Mouse (Mus musculus): ENCODE data around the gene Cdkl4. TPM values are rescaled to one million over a fixed set of nuclear protein-coding genes. Genes with fewer than 3 reads are reported as not detected.

Gene Cdkl4
- polyA plus RNA-seq, 1 experiment from 2014 or later, result 3.6 TPM

- ATAC-seq (no peak), DNase-seq (ENCODE audit: low spot score) (no peak)
- no peaks in the 10 kb centered on the region for H3K4me1 ChIP-seq (ENCODE audit: control insufficient read depth, insufficient read depth, low read length)
- no peak overlapping the region for H3K9ac ChIP-seq (ENCODE audit: low read length)
- H3K4me2 ChIP-seq (ENCODE audit: low read length), result no peak overlapping the region
- no peaks in the 10 kb centered on the region for H3K27me3 ChIP-seq (replicated peaks; ENCODE audit: control insufficient read depth, insufficient read depth, low read length)
- no peaks in the 10 kb centered on the region for H3K9me3 ChIP-seq (replicated peaks; ENCODE audit: control insufficient read depth, low read length)
- no peak overlapping the region for H3K4me3 ChIP-seq (ENCODE audit: low read depth, low read length)
- H3K36me3 ChIP-seq (ENCODE audit: control insufficient read depth, insufficient read depth, low read length), result peaks cover 44% of the 10 kb centered on the region
- no peak overlapping the region for H3K27ac ChIP-seq (ENCODE audit: low read depth, low read length)
- WGBS, result 94% methylated on average over 6 of the region's 6 CpGs
Observed at GRCm38 (mm10) chr17:80583051-80583450, 5.4 kb upstream of the Cdkl4 start.

- no peak overlapping the region for H3K27ac ChIP-seq (ENCODE audit: low read depth, low read length)
- H3K27me3 ChIP-seq (replicated peaks; ENCODE audit: control insufficient read depth, insufficient read depth, low read length), result no peaks in the 10 kb centered on the region
- no peak overlapping the region for H3K4me3 ChIP-seq (ENCODE audit: low read depth, low read length)
- no peak for DNase-seq (ENCODE audit: low spot score)
- 79% methylated on average over 6 of the region's 6 CpGs for WGBS
- ATAC-seq, result no peak
- no peaks in the 10 kb centered on the region for H3K9me3 ChIP-seq (replicated peaks; ENCODE audit: control insufficient read depth, low read length)
- 0 out of 2 replicates have a peak, but pooled peaks cover 11% of the 10 kb centered on the region for H3K4me1 ChIP-seq (ENCODE audit: control insufficient read depth, insufficient read depth, low read length)
- peaks cover 40% of the 10 kb centered on the region for H3K36me3 ChIP-seq (ENCODE audit: control insufficient read depth, insufficient read depth, low read length)
- H3K4me2 ChIP-seq (ENCODE audit: low read length), result no peak overlapping the region
- H3K9ac ChIP-seq (ENCODE audit: low read length), result no peak overlapping the region
Observed at GRCm38 (mm10) chr17:80579901-80580300, 2.3 kb upstream of the Cdkl4 start.

DNA sequence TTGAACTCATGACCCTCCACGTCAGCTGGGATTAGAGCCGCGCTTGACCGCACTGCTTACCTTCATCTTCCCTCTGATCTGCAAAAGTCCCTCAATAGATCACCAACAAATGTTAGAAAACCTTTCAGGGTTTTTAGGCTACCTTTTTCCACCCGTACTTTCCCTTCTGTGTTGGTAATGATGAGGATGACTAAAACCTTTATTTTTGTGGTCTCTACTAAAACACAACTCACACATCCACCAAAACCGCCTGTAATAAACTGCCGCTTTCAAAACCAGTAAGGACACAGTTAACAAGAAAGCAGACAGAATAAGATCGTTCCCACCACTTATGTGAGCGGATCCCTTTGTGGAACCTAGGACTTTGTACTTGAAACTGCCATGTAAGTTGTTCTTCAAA is 1.5 kb upstream of the Cdkl4 start:
- WGBS, result 92% methylated on average over 9 of the region's 9 CpGs
- H3K36me3 ChIP-seq (ENCODE audit: control insufficient read depth, insufficient read depth, low read length), result peaks cover 33% of the 10 kb centered on the region
- no peak overlapping the region for H3K27ac ChIP-seq (ENCODE audit: low read depth, low read length)
- 0 out of 2 replicates have a peak, but pooled peaks cover 11% of the 10 kb centered on the region for H3K4me1 ChIP-seq (ENCODE audit: control insufficient read depth, insufficient read depth, low read length)
- no peak overlapping the region for H3K4me3 ChIP-seq (ENCODE audit: low read depth, low read length)
- ATAC-seq (no peak), DNase-seq (ENCODE audit: low spot score) (no peak)
- H3K27me3 ChIP-seq (replicated peaks; ENCODE audit: control insufficient read depth, insufficient read depth, low read length), result no peaks in the 10 kb centered on the region
- no peak overlapping the region for H3K9ac ChIP-seq (ENCODE audit: low read length)
- no peaks in the 10 kb centered on the region for H3K9me3 ChIP-seq (replicated peaks; ENCODE audit: control insufficient read depth, low read length)
- no peak overlapping the region for H3K4me2 ChIP-seq (ENCODE audit: low read length)

GRCm38 (mm10) chr17:80578041-80578440 is 428 bp upstream of the Cdkl4 start:
- Histone ChIP-seq H3K27me3 (replicated peaks; ENCODE audit: control insufficient read depth, insufficient read depth, low read length) (no peaks in the 10 kb centered on the region), H3K27ac (ENCODE audit: low read depth, low read length) (no peak overlapping the region), H3K4me2 (ENCODE audit: low read length) (no peak overlapping the region), H3K4me3 (ENCODE audit: low read depth, low read length) (no peak overlapping the region), H3K4me1 (ENCODE audit: control insufficient read depth, insufficient read depth, low read length) (0 out of 2 replicates have a peak, but pooled peaks cover 11% of the 10 kb centered on the region), H3K9me3 (replicated peaks; ENCODE audit: control insufficient read depth, low read length) (no peaks in the 10 kb centered on the region), H3K9ac (ENCODE audit: low read length) (no peak overlapping the region), H3K36me3 (ENCODE audit: control insufficient read depth, insufficient read depth, low read length) (peaks cover 23% of the 10 kb centered on the region)
- ATAC-seq (no peak), DNase-seq (ENCODE audit: low spot score) (no peak)
- WGBS, result 89% methylated on average over 1 of the region's 1 CpGs

DNA sequence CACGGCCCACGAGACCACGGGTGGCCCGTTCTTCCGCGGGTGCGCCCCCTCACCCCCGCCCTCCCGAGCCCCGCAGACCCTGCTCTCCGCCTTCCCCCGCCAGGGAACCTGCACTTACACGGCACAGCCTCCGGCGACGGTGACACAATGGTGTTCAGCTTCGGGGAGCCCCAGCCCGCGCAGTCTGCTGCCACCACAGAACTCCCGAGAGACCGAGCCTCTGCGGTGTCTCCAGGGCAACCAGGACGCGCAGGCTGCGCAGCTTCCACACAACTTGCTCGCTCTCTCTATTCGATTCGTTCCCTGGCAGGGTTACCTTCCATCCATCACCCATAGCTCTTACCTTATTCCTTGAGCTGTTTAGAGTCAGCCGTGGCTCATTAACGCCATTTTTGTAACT is 399 bp downstream of the Cdkl4 start:
- ATAC-seq (peak; percentile 96), DNase-seq (ENCODE audit: low spot score) (peak; percentile 89)
- peak overlapping the region; percentile 72 for H3K9ac ChIP-seq (ENCODE audit: low read length)
- peak overlapping the region; percentile 27; the same call in 1 of the 2 replicates for H3K27ac ChIP-seq (ENCODE audit: low read depth, low read length)
- H3K4me1 ChIP-seq (ENCODE audit: control insufficient read depth, insufficient read depth, low read length), result 0 out of 2 replicates have a peak, but pooled peaks cover 11% of the 10 kb centered on the region
- H3K9me3 ChIP-seq (replicated peaks; ENCODE audit: control insufficient read depth, low read length), result no peaks in the 10 kb centered on the region
- peak overlapping the region; percentile 40 for H3K4me3 ChIP-seq (ENCODE audit: low read depth, low read length)
- peak overlapping the region; percentile 91 for H3K4me2 ChIP-seq (ENCODE audit: low read length)
- no peaks in the 10 kb centered on the region for H3K27me3 ChIP-seq (replicated peaks; ENCODE audit: control insufficient read depth, insufficient read depth, low read length)
- peaks cover 17% of the 10 kb centered on the region for H3K36me3 ChIP-seq (ENCODE audit: control insufficient read depth, insufficient read depth, low read length)
- 1% methylated on average over 29 of the region's 30 CpGs for WGBS

GRCm38 (mm10) chr17:80575008-80575407 is 2.6 kb downstream of the Cdkl4 start:
- DNase-seq (ENCODE audit: low spot score), result no peak
- Histone ChIP-seq H3K4me1 (ENCODE audit: control insufficient read depth, insufficient read depth, low read length) (0 out of 2 replicates have a peak, but pooled peaks cover 11% of the 10 kb centered on the region), H3K9ac (ENCODE audit: low read length) (no peak overlapping the region), H3K36me3 (ENCODE audit: control insufficient read depth, insufficient read depth, low read length) (peaks cover 2% of the 10 kb centered on the region), H3K9me3 (replicated peaks; ENCODE audit: control insufficient read depth, low read length) (no peaks in the 10 kb centered on the region), H3K27ac (ENCODE audit: low read depth, low read length) (no peak overlapping the region), H3K4me2 (ENCODE audit: low read length) (no peak overlapping the region), H3K27me3 (replicated peaks; ENCODE audit: control insufficient read depth, insufficient read depth, low read length) (no peaks in the 10 kb centered on the region), H3K4me3 (ENCODE audit: low read depth, low read length) (no peak overlapping the region)
- 82% methylated on average over 7 of the region's 7 CpGs for WGBS
- ATAC-seq, result no peak

GRCm38 (mm10) chr17:80574471-80574965 is 3.1 kb downstream of the Cdkl4 start:
- ATAC-seq, result no peak
- H3K9me3 ChIP-seq (replicated peaks; ENCODE audit: control insufficient read depth, low read length), result no peaks in the 10 kb centered on the region
- H3K4me1 ChIP-seq (ENCODE audit: control insufficient read depth, insufficient read depth, low read length), result 0 out of 2 replicates have a peak, but pooled peaks cover 11% of the 10 kb centered on the region
- no peak overlapping the region for H3K9ac ChIP-seq (ENCODE audit: low read length)
- WGBS, result 32% methylated on average over 7 of the region's 7 CpGs
- H3K27ac ChIP-seq (ENCODE audit: low read depth, low read length), result no peak overlapping the region
- no peak overlapping the region for H3K4me2 ChIP-seq (ENCODE audit: low read length)
- H3K4me3 ChIP-seq (ENCODE audit: low read depth, low read length), result no peak overlapping the region
- H3K36me3 ChIP-seq (ENCODE audit: control insufficient read depth, insufficient read depth, low read length), result no peaks in the 10 kb centered on the region
- H3K27me3 ChIP-seq (replicated peaks; ENCODE audit: control insufficient read depth, insufficient read depth, low read length), result no peaks in the 10 kb centered on the region
- DNase-seq (ENCODE audit: low spot score), result peak; percentile 35

- DNase-seq (ENCODE audit: low spot score) (no peak), ATAC-seq (no peak)
- Histone ChIP-seq H3K4me3 (ENCODE audit: low read depth, low read length) (no peak overlapping the region), H3K9ac (ENCODE audit: low read length) (no peak overlapping the region), H3K27ac (ENCODE audit: low read depth, low read length) (no peak overlapping the region), H3K4me2 (ENCODE audit: low read length) (no peak overlapping the region), H3K36me3 (ENCODE audit: control insufficient read depth, insufficient read depth, low read length) (no peaks in the 10 kb centered on the region), H3K27me3 (replicated peaks; ENCODE audit: control insufficient read depth, insufficient read depth, low read length) (no peaks in the 10 kb centered on the region), H3K4me1 (ENCODE audit: control insufficient read depth, insufficient read depth, low read length) (0 out of 2 replicates have a peak, but pooled peaks cover 6% of the 10 kb centered on the region), H3K9me3 (replicated peaks; ENCODE audit: control insufficient read depth, low read length) (no peaks in the 10 kb centered on the region)
- 91% methylated on average over 13 of the region's 13 CpGs for WGBS
Observed at GRCm38 (mm10) chr17:80572187-80572935, 5.3 kb downstream of the Cdkl4 start.

- no peak overlapping the region for H3K4me2 ChIP-seq (ENCODE audit: low read length)
- ATAC-seq, result no peak
- no peak for DNase-seq (ENCODE audit: low spot score)
- no peaks in the 10 kb centered on the region for H3K9me3 ChIP-seq (replicated peaks; ENCODE audit: control insufficient read depth, low read length)
- no peaks in the 10 kb centered on the region for H3K4me1 ChIP-seq (ENCODE audit: control insufficient read depth, insufficient read depth, low read length)
- WGBS, result 91% methylated on average over 4 of the region's 4 CpGs
- H3K9ac ChIP-seq (ENCODE audit: low read length), result no peak overlapping the region
- no peaks in the 10 kb centered on the region for H3K27me3 ChIP-seq (replicated peaks; ENCODE audit: control insufficient read depth, insufficient read depth, low read length)
- no peak overlapping the region for H3K4me3 ChIP-seq (ENCODE audit: low read depth, low read length)
- H3K27ac ChIP-seq (ENCODE audit: low read depth, low read length), result no peak overlapping the region
- no peaks in the 10 kb centered on the region for H3K36me3 ChIP-seq (ENCODE audit: control insufficient read depth, insufficient read depth, low read length)
Observed at GRCm38 (mm10) chr17:80571460-80571859, 6.2 kb downstream of the Cdkl4 start.
